Mouse (Mus musculus) R1 (cell line): ENCODE measurements around the gene Exog.

Source experiments
- DNase-seq: peaks from one replicate; pipeline ENCODE4 v3.0.0-alpha.2; 2018; ENCODE audit warnings: low read depth, low spot score

Exog gene

DNA sequence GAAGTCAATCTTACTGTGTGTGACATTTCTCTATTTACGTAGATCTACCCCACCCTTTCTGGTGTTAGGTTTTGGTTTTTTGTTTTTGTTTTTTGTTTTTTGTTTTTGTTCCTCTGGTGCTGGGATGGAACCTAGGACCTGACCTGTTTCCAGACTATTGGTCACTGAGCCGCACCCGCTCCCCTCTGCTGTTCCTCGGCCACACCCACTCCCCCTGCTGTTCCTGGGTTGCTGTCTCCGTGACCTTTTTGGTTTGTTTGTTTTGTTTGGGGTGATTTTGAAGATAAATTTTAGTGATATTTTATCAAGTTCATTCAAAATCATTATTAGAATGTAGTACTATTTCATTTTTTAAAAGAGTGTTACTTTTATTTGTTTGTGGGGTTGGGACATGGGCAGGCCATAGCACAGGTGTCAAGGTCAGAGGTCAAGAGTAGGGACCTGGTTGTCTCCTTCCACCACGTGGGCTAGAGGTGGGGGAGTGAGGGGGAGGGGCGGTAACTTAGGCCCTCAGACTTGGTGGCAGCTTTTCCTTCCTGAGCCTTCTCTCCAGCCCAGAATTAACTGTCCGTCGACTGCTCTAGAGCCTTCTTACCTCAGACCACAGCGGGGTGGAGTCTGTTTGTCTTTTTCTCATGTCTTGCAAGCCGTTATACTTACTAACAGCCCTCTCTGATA lies 60.4 kb downstream of the Exog start:
- peak; percentile 77 for DNase-seq

DNA sequence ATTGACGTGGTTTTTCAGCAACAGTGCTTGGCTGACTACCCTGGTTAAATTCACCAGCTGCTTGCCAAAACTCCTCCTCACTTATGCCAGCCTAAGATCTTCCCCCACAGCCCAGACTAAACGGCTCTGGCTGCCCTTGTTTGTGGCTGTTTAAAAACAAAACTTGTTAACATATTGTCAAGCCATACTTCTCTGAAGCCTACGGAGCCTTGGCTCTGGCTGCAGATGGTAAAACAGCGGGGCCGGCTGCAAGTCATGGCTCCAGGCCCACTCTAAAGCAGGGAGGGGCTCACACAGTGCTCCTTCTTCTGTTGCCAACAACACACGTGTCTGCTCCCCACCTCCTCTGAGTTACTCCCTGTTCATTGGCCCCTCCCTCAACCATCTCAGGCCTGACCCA lies 66.2 kb downstream of the Exog start:
- no peak for DNase-seq

DNA sequence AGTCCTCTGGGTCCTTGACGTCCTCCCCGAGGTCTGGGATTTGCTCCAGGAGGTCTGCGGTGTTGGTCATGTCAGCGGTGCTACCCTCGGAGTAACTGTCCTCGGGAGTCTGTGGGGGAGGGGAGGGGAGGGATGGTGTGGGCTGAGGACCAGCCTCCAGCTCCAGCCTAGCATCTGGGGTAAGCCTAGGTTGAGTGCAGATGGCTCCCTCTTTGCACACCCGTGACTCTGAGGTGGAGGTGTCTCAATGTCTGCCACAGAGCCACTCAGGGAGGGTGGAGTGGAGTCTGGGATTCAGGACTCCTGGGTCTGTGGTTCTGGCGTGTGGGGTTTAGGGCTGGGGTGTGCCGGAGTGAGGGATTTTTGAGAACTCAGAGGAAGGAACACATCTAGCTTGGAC lies 68.2 kb downstream of the Exog start:
- no peak for DNase-seq

DNA sequence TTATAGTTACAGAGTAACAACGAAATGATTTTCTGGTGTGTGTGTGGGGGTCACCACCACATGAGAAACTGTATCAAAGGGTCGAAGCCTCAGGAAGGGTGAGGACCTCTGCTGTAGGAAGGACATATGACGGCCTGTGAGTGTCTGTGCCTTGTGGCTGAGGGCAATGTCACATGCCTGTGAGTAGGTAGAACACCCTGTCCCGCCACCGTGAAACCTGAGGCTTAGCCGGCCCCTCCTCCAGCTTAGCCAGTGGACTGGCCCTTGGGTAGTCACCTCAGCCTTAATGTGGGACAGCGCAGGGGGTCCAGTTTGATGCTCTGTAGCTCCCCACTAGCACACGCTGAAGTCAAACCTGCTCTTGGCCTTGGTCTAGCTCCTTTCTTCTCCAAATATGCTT lies 69.1 kb downstream of the Exog start:
- DNase-seq = no peak

DNA sequence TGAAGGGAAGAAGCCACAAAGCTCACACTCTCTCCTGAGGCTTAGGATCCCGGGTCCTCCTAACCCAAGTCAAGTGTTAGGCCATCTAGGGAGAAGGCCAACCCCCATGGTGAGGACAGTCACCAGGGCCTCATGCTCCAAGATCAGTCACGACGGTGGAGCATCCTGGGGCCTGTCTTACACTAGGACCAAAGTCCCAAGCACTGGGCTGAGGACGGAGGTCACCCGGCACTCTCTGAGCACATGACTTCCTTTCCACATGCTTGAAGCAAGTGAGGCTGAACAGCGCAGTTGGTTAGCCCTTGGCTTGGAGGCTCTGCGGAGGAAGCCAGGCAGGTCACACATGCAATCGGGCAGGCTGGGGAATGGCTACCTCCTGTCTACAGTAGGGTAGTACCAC lies 70.2 kb downstream of the Exog start:
- DNase-seq = peak; percentile 22
